Mouse (Mus musculus) MEL (cell line): ENCODE measurements around the gene Pla1a. TPM values are rescaled to one million over a fixed set of nuclear protein-coding genes. Genes with fewer than 3 reads are reported as not detected.

Source experiments
- DNase-seq: peaks from one replicate; pipeline ENCODE4 v3.0.0; 2011; ENCODE audit warnings: low read depth, low spot score
- H3K27ac ChIP-seq: 2 replicates; pipeline ENCODE4 v1.5.1; 2012; ENCODE audit warnings: low read depth, mild to moderate bottlenecking, control low read depth, low read length, moderate library complexity; ENCODE audit not compliant: control insufficient read depth
- H3K27me3 ChIP-seq, 2 experiments: fragments of 150-350 bp in 1 of 2; sonication (generic) in 1 of 2; 2 replicates each; pipeline ENCODE4 v1.6.1; 2012; ENCODE audit warnings: low read length in 2 of 2, mild to moderate bottlenecking in 2 of 2, improper control_type of control experiment in 1 of 2, moderate library complexity in 1 of 2; ENCODE audit not compliant: insufficient read depth in 2 of 2, control insufficient read depth in 1 of 2
- H3K36me3 ChIP-seq, 2 experiments: 2 replicates each; pipeline ENCODE4 v1.6.1; 2012 to 2014; ENCODE audit warnings: low read length in 2 of 2, improper control_type of control experiment in 1 of 2, inconsistent platforms in 1 of 2, mild to moderate bottlenecking in 1 of 2; ENCODE audit not compliant: insufficient read depth in 2 of 2, control insufficient read depth in 1 of 2
- H3K4me1 ChIP-seq, 2 experiments: fragments of 150-350 bp in 1 of 2; sonication (generic) in 1 of 2; 2 replicates each; pipeline ENCODE4 v1.6.1; 2012; ENCODE audit warnings: low read length in 2 of 2, improper control_type of control experiment in 1 of 2, mild to moderate bottlenecking in 1 of 2; ENCODE audit not compliant: insufficient read depth in 2 of 2, control insufficient read depth in 1 of 2
- H3K4me3 ChIP-seq, 2 experiments: fragments of 150-350 bp in 1 of 2; sonication (generic) in 1 of 2; 2 replicates each; pipeline ENCODE4 v1.5.1; 2012; ENCODE audit warnings: low read depth in 2 of 2, low read length in 2 of 2, mild to moderate bottlenecking in 2 of 2, moderate library complexity in 2 of 2, control low read depth in 1 of 2, improper control_type of control experiment in 1 of 2; ENCODE audit not compliant: control insufficient read depth in 1 of 2, insufficient read depth in 1 of 2
- H3K79me2 ChIP-seq: 2 replicates; pipeline ENCODE4 v1.6.1; 2012; ENCODE audit warnings: mild to moderate bottlenecking, low read length, moderate library complexity; ENCODE audit not compliant: control insufficient read depth, poor library complexity, insufficient read depth
- H3K9ac ChIP-seq: 2 replicates; pipeline ENCODE4 v1.6.1; 2012; ENCODE audit warnings: low read depth, mild to moderate bottlenecking, control low read depth, low read length, moderate library complexity; ENCODE audit not compliant: control insufficient read depth, poor library complexity, severe bottlenecking
- H3K9me3 ChIP-seq: fragments of 150-350 bp; sonication (generic); replicated peaks from 2 replicates; pipeline ENCODE4 v1.6.1; 2012; ENCODE audit warnings: mild to moderate bottlenecking, low read length, improper control_type of control experiment, moderate library complexity; ENCODE audit not compliant: insufficient read depth
- CTCF ChIP-seq, 3 experiments: IDR thresholded peaks in 2 of 3; conservative IDR thresholded peaks in 1 of 3; 2 replicates each; pipeline ENCODE4 v1.5.1; 2011 to 2012; ENCODE audit warnings: low read length in 3 of 3, low read depth in 2 of 3, mild to moderate bottlenecking in 2 of 3, improper control_type of control experiment in 1 of 3, inconsistent platforms in 1 of 3, mixed read lengths in 1 of 3, moderate library complexity in 1 of 3; ENCODE audit not compliant: control insufficient read depth in 1 of 3, insufficient read depth in 1 of 3, poor library complexity in 1 of 3, severe bottlenecking in 1 of 3
- JUND ChIP-seq: IDR thresholded peaks from 2 replicates; pipeline ENCODE4 v1.6.1; 2011; ENCODE audit warnings: low read depth, mild to moderate bottlenecking, improper control_type of control experiment, low read length
- KAT2A ChIP-seq: conservative IDR thresholded peaks from 2 replicates; pipeline ENCODE4 v1.6.1; 2012; ENCODE audit warnings: low read depth, low read length, improper control_type of control experiment, inconsistent platforms
- MAFK ChIP-seq: IDR thresholded peaks from 2 replicates; pipeline ENCODE4 v1.6.1; 2011; ENCODE audit warnings: low read depth, mild to moderate bottlenecking, low read length, improper control_type of control experiment, borderline replicate concordance
- MAZ ChIP-seq: IDR thresholded peaks from 2 replicates; pipeline ENCODE4 v1.6.1; 2012; ENCODE audit warnings: low read depth, mild to moderate bottlenecking, inconsistent platforms, low read length, improper control_type of control experiment
- MEF2A ChIP-seq: IDR thresholded peaks from 2 replicates; pipeline ENCODE4 v1.6.1; 2014; ENCODE audit warnings: low read depth, mild to moderate bottlenecking, inconsistent platforms, low read length, improper control_type of control experiment; ENCODE audit not compliant: poor library complexity, insufficient replicate concordance, severe bottlenecking; ENCODE audit errors: extremely low read depth
- MYC ChIP-seq: IDR thresholded peaks from 2 replicates; pipeline ENCODE4 v1.6.1; 2011; ENCODE audit warnings: low read depth, mild to moderate bottlenecking, low read length, improper control_type of control experiment, moderate library complexity
- POLR2AphosphoS2 ChIP-seq: IDR thresholded peaks from 2 replicates; pipeline ENCODE4 v1.6.1; 2011; ENCODE audit warnings: low read length, improper control_type of control experiment
- POLR2AphosphoS5 ChIP-seq: IDR thresholded peaks from 2 replicates; pipeline ENCODE4 v1.6.1; 2012; ENCODE audit warnings: low read depth, borderline replicate concordance, mild to moderate bottlenecking, inconsistent platforms, low read length, moderate library complexity, mixed read lengths
- RAD21 ChIP-seq: IDR thresholded peaks from 2 replicates; pipeline ENCODE4 v1.6.1; 2011; ENCODE audit warnings: mild to moderate bottlenecking, low read depth, low read length, improper control_type of control experiment
- TAL1 ChIP-seq: IDR thresholded peaks from 2 replicates; pipeline ENCODE4 v1.6.1; 2012; ENCODE audit warnings: mild to moderate bottlenecking, inconsistent platforms, low read length, moderate library complexity, mixed read lengths
- TBP ChIP-seq: IDR thresholded peaks from 2 replicates; pipeline ENCODE4 v1.8.0; 2011; ENCODE audit warnings: low read depth, low read length, improper control_type of control experiment
- UBTF ChIP-seq: IDR thresholded peaks from 2 replicates; pipeline ENCODE4 v1.6.1; 2012; ENCODE audit warnings: low read depth, mild to moderate bottlenecking, inconsistent platforms, low read length, improper control_type of control experiment, moderate library complexity, borderline replicate concordance; ENCODE audit not compliant: insufficient read depth
- USF1 ChIP-seq: IDR thresholded peaks from 2 replicates; pipeline ENCODE4 v1.6.1; 2014; ENCODE audit warnings: low read depth, mild to moderate bottlenecking, inconsistent platforms, low read length, improper control_type of control experiment, moderate library complexity
- USF2 ChIP-seq, 2 experiments: IDR thresholded peaks; 2 replicates each; pipeline ENCODE4 v1.6.1; 2011 to 2012; ENCODE audit warnings: improper control_type of control experiment in 2 of 2, low read length in 2 of 2, borderline replicate concordance in 1 of 2, inconsistent platforms in 1 of 2, low read depth in 1 of 2, mild to moderate bottlenecking in 1 of 2; ENCODE audit not compliant: insufficient read depth in 1 of 2
- ZC3H11A ChIP-seq: IDR thresholded peaks from 2 replicates; pipeline ENCODE4 v1.6.1; 2012; ENCODE audit warnings: low read depth, mild to moderate bottlenecking, inconsistent platforms, low read length, improper control_type of control experiment
- ZKSCAN1 ChIP-seq: IDR thresholded peaks from 2 replicates; pipeline ENCODE4 v1.6.1; 2012; ENCODE audit warnings: low read depth, mild to moderate bottlenecking, inconsistent platforms, low read length, improper control_type of control experiment, moderate library complexity
- ZMIZ1 ChIP-seq: IDR thresholded peaks from 2 replicates; pipeline ENCODE4 v1.6.1; 2012; ENCODE audit warnings: low read depth, mild to moderate bottlenecking, inconsistent platforms, low read length, improper control_type of control experiment, moderate library complexity
- polyA plus RNA-seq, 2 experiments: library from polyadenylated mRNA; stranded (reverse) in 1 of 2; unstranded in 1 of 2; fragments of >175 nt in 1 of 2; fragments of >200 nt in 1 of 2; gene quantifications; 2 replicates each; pipeline versions ENCODE4 v1.2.1 to v1.2.4; 2012; ENCODE audit warnings: low replicate concordance in 2 of 2, low read depth in 1 of 2; ENCODE audit not compliant: insufficient read length in 2 of 2, insufficient read depth in 1 of 2, missing spikeins in 1 of 2
- total RNA-seq: library from RNA; depleted of rRNA; stranded (reverse); fragments of 300-350 nt; gene quantifications from 2 replicates; pipeline ENCODE4 v1.2.3, GENCODE M21; 2012

The Pla1a gene
- total and polyA plus RNA-seq, 3 experiments = 0.04 TPM; not detected in 2

DNA sequence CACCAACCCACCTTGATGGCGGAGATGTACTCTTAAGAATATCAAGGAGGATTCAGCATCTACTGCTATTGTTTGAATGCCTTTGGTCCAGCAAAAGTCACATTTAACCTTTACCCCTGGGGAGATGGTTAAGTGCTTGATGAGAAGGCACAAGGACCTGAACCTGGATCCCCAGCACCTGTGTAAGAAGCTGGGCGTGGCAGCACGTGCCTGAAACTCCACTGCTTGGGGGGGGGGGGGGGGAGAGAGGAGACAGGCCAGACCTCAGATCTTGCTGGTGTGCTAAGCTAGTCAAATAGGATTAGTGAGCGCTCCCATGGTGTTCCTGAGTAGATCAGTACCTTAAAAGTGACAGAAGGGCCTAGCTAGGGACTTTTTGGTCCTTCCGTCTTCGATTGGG, 31.5 kb downstream of the Pla1a start:
- no peaks in the 10 kb centered on the region for H3K27me3 ChIP-seq
- no peaks in the 10 kb centered on the region for H3K9me3 ChIP-seq
- H3K27ac ChIP-seq = no peak overlapping the region
- H3K4me1 ChIP-seq = peaks cover 0 to 12% of the 10 kb centered on the region in 2 experiments; a peak in 2 of 4 replicates
- no peak overlapping the region for H3K4me3 ChIP-seq
- H3K9ac ChIP-seq = no peak overlapping the region
- H3K36me3 ChIP-seq = peaks cover 0 to 3% of the 10 kb centered on the region in 2 experiments; a peak in 2 of 4 replicates
- DNase-seq = no peak
- no peaks in the 10 kb centered on the region for H3K79me2 ChIP-seq
- no peak for TF ChIP-seq MAFK
- TF ChIP-seq KAT2A = no peak
- TF ChIP-seq TAL1 = no peak
- TF ChIP-seq USF1 = no peak
- TF ChIP-seq POLR2AphosphoS5 = no peak
- TF ChIP-seq RAD21 = no peak
- TF ChIP-seq MEF2A = no peak
- no peak for TF ChIP-seq USF2 (IDR thresholded peaks at IDR 0.05; ENCODE audit: borderline replicate concordance in 1 of 2, insufficient read depth in 1 of 2, low read depth in 1 of 2, low read length in 2 of 2)
- no peak for TF ChIP-seq ZMIZ1
- TF ChIP-seq MYC = no peak
- TF ChIP-seq JUND = no peak
- no peak for TF ChIP-seq ZKSCAN1
- TF ChIP-seq UBTF = no peak
- no peak for TF ChIP-seq CTCF (IDR thresholded peaks at IDR 0.05 in 2 of 3, conservative IDR thresholded peaks at IDR 0.05 in 1 of 3; ENCODE audit: control insufficient read depth in 1 of 3, insufficient read depth in 1 of 3, low read depth in 2 of 3, low read length in 3 of 3, poor library complexity in 1 of 3, severe bottlenecking in 1 of 3)

DNA sequence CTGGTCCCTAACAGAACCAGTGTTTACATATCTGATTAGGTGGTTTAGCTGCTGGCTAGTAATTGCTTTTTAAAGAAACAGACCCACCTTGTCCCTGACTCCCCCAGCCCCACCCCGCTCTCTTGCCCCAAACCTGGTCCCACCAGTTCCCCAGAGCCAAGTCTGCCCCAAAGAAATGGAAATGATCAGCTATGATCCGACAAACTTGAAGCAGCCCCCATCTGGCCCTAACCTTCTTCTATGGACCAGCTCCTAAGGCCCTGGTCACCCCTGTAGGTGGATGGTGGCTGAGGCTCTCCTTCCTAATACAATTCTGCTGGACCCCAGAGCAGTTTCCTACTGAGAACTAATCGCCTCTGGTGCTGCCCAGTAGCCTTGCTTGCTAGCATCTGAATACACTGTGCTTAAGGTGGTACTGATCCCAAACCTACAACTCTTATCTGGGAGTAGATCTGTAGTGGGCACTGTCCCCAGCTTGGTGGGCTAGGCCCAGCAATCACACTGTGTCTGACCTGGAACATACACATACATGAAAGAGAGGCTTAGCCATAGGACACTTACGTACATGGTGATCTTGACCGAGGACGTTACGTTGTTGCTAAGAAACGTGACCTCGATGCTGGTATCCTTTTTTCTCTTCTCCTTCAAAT, 32.5 kb downstream of the Pla1a start:
- no peak for DNase-seq
- no peak for TF ChIP-seq MAZ
- no peak for TF ChIP-seq TBP
- no peak for TF ChIP-seq CTCF (IDR thresholded peaks at IDR 0.05 in 2 of 3, conservative IDR thresholded peaks at IDR 0.05 in 1 of 3; ENCODE audit: control insufficient read depth in 1 of 3, insufficient read depth in 1 of 3, low read depth in 2 of 3, low read length in 3 of 3, poor library complexity in 1 of 3, severe bottlenecking in 1 of 3)
- no peak for TF ChIP-seq POLR2AphosphoS2
- no peak for TF ChIP-seq MEF2A
- TF ChIP-seq ZC3H11A = no peak
- no peak for TF ChIP-seq KAT2A
- Histone ChIP-seq H3K79me2 (no peaks in the 10 kb centered on the region), H3K27ac (no peak overlapping the region), H3K9ac (no peak overlapping the region), H3K4me3 (no peak overlapping the region), H3K4me1 (peaks cover 0 to 13% of the 10 kb centered on the region in 2 experiments; a peak in 3 of 4 replicates), H3K27me3 (no peaks in the 10 kb centered on the region), H3K36me3 (peaks cover 0 to 8% of the 10 kb centered on the region in 2 experiments; a peak in 2 of 4 replicates), H3K9me3 (no peaks in the 10 kb centered on the region)
